Comparison of ENCODE assay signal across 8 mouse cellular contexts in genomic region chr10:3367440-3367839, GRCm38 (mm10). TPM values are rescaled to one million over a fixed set of nuclear protein-coding genes. Genes with fewer than 3 reads are reported as not detected.
A peak's percentile ranks its signal among the peaks of the same experiment; 100 is the strongest.
DNase-seq lines count a peak whose midpoint lies in the region; ATAC-seq lines count a peak whose summit lies in the region.

No protein-coding gene starts in this region.

- no peaks in the 10 kb centered on the region for H3K9me3 ChIP-seq in embryonic facial prominence, embryonic 14.5 days (ENCODE audit: control insufficient read depth, low read length)
- no peaks in the 10 kb centered on the region for H3K9me3 ChIP-seq in hindbrain, embryonic 14.5 days (ENCODE audit: control insufficient read depth, low read length)
- H3K9me3 ChIP-seq in midbrain, embryonic 12.5 days: no peaks in the 10 kb centered on the region

- DNase-seq in kidney, postnatal 4 days: peak; percentile 1 to 3
- no peak for DNase-seq in kidney, postnatal 25 days
- DNase-seq in embryonic facial prominence, embryonic 14.5 days (ENCODE audit: low spot score): no peak
- DNase-seq in hindbrain, embryonic 14.5 days (ENCODE audit: low spot score): no peak
- no peak for DNase-seq in B cell, adult 2 months

- H3K27ac ChIP-seq in embryonic facial prominence, embryonic 14.5 days (replicated peaks; ENCODE audit: low read depth, low read length): no peak overlapping the region
- H3K27ac ChIP-seq in hindbrain, embryonic 14.5 days: peak overlapping the region; percentile 87
- no peak overlapping the region for H3K27ac ChIP-seq in midbrain, embryonic 12.5 days (replicated peaks)

- ATAC-seq in embryonic facial prominence, embryonic 14.5 days (ENCODE audit: low read depth): no peak
- no peak for ATAC-seq in hindbrain, embryonic 14.5 days (ENCODE audit: low FRiP score)
- ATAC-seq in midbrain, embryonic 12.5 days (ENCODE audit: low FRiP score, low read depth): no peak
- no peak for ATAC-seq in activated CD4-positive, CD25-positive, alpha-beta regulatory T cell, adult 4 months
- ATAC-seq in inflammation-experienced regulatory T-cells, adult 6 months: no peak

- H3K4me1 ChIP-seq in embryonic facial prominence, embryonic 14.5 days (ENCODE audit: control insufficient read depth, insufficient read depth, low read length): peaks cover 12% of the 10 kb centered on the region; the same call in 1 of the 2 replicates
- no peaks in the 10 kb centered on the region for H3K4me1 ChIP-seq in hindbrain, embryonic 14.5 days (replicated peaks; ENCODE audit: control insufficient read depth, insufficient read depth, low read length)
- peaks cover 9% of the 10 kb centered on the region; the same call in 1 of the 2 replicates for H3K4me1 ChIP-seq in midbrain, embryonic 12.5 days

- H3K36me3 ChIP-seq in embryonic facial prominence, embryonic 14.5 days (ENCODE audit: control insufficient read depth, insufficient read depth, low read length): no peaks in the 10 kb centered on the region
- H3K36me3 ChIP-seq in hindbrain, embryonic 14.5 days (replicated peaks; ENCODE audit: control insufficient read depth, insufficient read depth): no peaks in the 10 kb centered on the region
- H3K36me3 ChIP-seq in midbrain, embryonic 12.5 days: no peaks in the 10 kb centered on the region

- H3K9ac ChIP-seq in embryonic facial prominence, embryonic 14.5 days (ENCODE audit: low read depth, low read length): peak overlapping the region; percentile 61; the same call in 1 of the 2 replicates
- H3K9ac ChIP-seq in hindbrain, embryonic 14.5 days: peak overlapping the region; percentile 84
- H3K9ac ChIP-seq in midbrain, embryonic 12.5 days (replicated peaks): peak overlapping the region; percentile 57; the same call in 1 of the 2 replicates

- H3K27me3 ChIP-seq in embryonic facial prominence, embryonic 14.5 days (replicated peaks; ENCODE audit: control insufficient read depth, insufficient read depth, low read length): peaks cover 33% of the 10 kb centered on the region
- no peaks in the 10 kb centered on the region for H3K27me3 ChIP-seq in hindbrain, embryonic 14.5 days (ENCODE audit: control insufficient read depth, insufficient read depth, low read length)
- peaks cover 20% of the 10 kb centered on the region for H3K27me3 ChIP-seq in midbrain, embryonic 12.5 days

- peak overlapping the region; percentile 62 for H3K4me3 ChIP-seq in embryonic facial prominence, embryonic 14.5 days (ENCODE audit: low read depth, low read length)
- peak overlapping the region; percentile 82 for H3K4me3 ChIP-seq in hindbrain, embryonic 14.5 days (replicated peaks; ENCODE audit: low read length)
- peak overlapping the region; percentile 55 for H3K4me3 ChIP-seq in midbrain, embryonic 12.5 days

- 22% methylated on average over 11 of the region's 11 CpGs for WGBS in embryonic facial prominence, embryonic 14.5 days
- WGBS in hindbrain, embryonic 14.5 days: 25% methylated on average over 11 of the region's 11 CpGs
- 36% methylated on average over 11 of the region's 11 CpGs for WGBS in midbrain, embryonic 12.5 days

- H3K4me2 ChIP-seq in embryonic facial prominence, embryonic 14.5 days (ENCODE audit: low read depth, low read length): peak overlapping the region; percentile 96; the same call in 1 of the 2 replicates
- H3K4me2 ChIP-seq in hindbrain, embryonic 14.5 days (replicated peaks): peak overlapping the region; percentile 83
- peak overlapping the region; percentile 92 for H3K4me2 ChIP-seq in midbrain, embryonic 12.5 days (replicated peaks)

RNA-seq across cellular contexts. Expression of gene Ppp1r14c, which starts 1.6 kb away (rescaled TPM):
- polyA plus RNA-seq in embryonic facial prominence, embryonic 14.5 days (2014; fragmentation: Nextera tagmentation; extraction: Ambion mirVana): 20.1 and 29.2 TPM in 2 replicates
- polyA plus RNA-seq in hindbrain, embryonic 14.5 days (2014; fragmentation: Nextera tagmentation; extraction: Ambion mirVana): 75.8 and 78.8 TPM in 2 replicates
- polyA plus RNA-seq in midbrain, embryonic 12.5 days (2016; fragmentation: Nextera tagmentation; extraction: Ambion mirVana): 6.9 and 7.3 TPM in 2 replicates
- not detected for polyA plus RNA-seq in activated CD4-positive, CD25-positive, alpha-beta regulatory T cell, adult 4 months (2017; shearing (Covaris generic))
- under 1 TPM; 0.21 to 0.70 (median 0.37) TPM for polyA plus RNA-seq in inflammation-experienced regulatory T-cells, adult 6 months (2017; shearing (Covaris generic))

Comparison
In these comparisons a context has a peak if more than half of its experiments do, and no peak if none do; other contexts are left out.
1. DNase-seq: peak in kidney, postnatal 4 days (2 of 2); none in kidney, postnatal 25 days (0 of 2), embryonic facial prominence, embryonic 14.5 days (single experiment), hindbrain, embryonic 14.5 days (single experiment) and B cell, adult 2 months (0 of 2).
2. Peak in every context shown above with its lines, with median percentiles within 50 percentile points of each other: H3K4me2 ChIP-seq, H3K4me3 ChIP-seq and H3K9ac ChIP-seq.